Mouse (Mus musculus): ENCODE data around the gene Adamts9. TPM values are rescaled to one million over a fixed set of nuclear protein-coding genes. Genes with fewer than 3 reads are reported as not detected.

Adamts9 gene
- polyA plus RNA-seq, 1 experiment from 2014 or later: 22.8 TPM

GRCm38 (mm10) chr6:92904491-92904890 lies 38.8 kb downstream of the Adamts9 start:
- 0 out of 2 replicates have a peak, but pooled peaks cover 3% of the 10 kb centered on the region for H3K36me3 ChIP-seq (ENCODE audit: control insufficient read depth, insufficient read depth, low read length)
- no peak overlapping the region for H3K4me3 ChIP-seq (replicated peaks; ENCODE audit: low read length)
- WGBS: 29% methylated on average over 2 of the region's 2 CpGs
- H3K4me1 ChIP-seq (ENCODE audit: control insufficient read depth, insufficient read depth, low read length): 0 out of 2 replicates have a peak, but pooled peaks cover 5% of the 10 kb centered on the region
- no peak overlapping the region for H3K27ac ChIP-seq (ENCODE audit: low read length)
- no peak for ATAC-seq (ENCODE audit: insufficient read depth, low FRiP score)
- no peaks in the 10 kb centered on the region for H3K9me3 ChIP-seq (replicated peaks; ENCODE audit: control insufficient read depth, low read length)
- H3K9ac ChIP-seq (ENCODE audit: low read length): no peak overlapping the region
- H3K4me2 ChIP-seq (ENCODE audit: low read depth, low read length): no peak overlapping the region
- H3K27me3 ChIP-seq (ENCODE audit: control insufficient read depth, insufficient read depth, low read length): no peaks in the 10 kb centered on the region

- H3K27me3 ChIP-seq (ENCODE audit: control insufficient read depth, insufficient read depth, low read length): no peaks in the 10 kb centered on the region
- H3K9me3 ChIP-seq (replicated peaks; ENCODE audit: control insufficient read depth, low read length): no peaks in the 10 kb centered on the region
- 71% methylated on average over 1 of the region's 1 CpGs for WGBS
- peak; percentile 58; the same call in 1 of the 2 replicates for ATAC-seq (ENCODE audit: insufficient read depth, low FRiP score)
- no peak overlapping the region for H3K4me3 ChIP-seq (replicated peaks; ENCODE audit: low read length)
- H3K4me1 ChIP-seq (ENCODE audit: control insufficient read depth, insufficient read depth, low read length): 0 out of 2 replicates have a peak, but pooled peaks cover 5% of the 10 kb centered on the region
- no peak overlapping the region for H3K9ac ChIP-seq (ENCODE audit: low read length)
- H3K27ac ChIP-seq (ENCODE audit: low read length): no peak overlapping the region
- no peak overlapping the region for H3K4me2 ChIP-seq (ENCODE audit: low read depth, low read length)
- H3K36me3 ChIP-seq (ENCODE audit: control insufficient read depth, insufficient read depth, low read length): 0 out of 2 replicates have a peak, but pooled peaks cover 3% of the 10 kb centered on the region
These were observed 39.3 kb downstream of the Adamts9 start for GRCm38 (mm10) chr6:92904037-92904436.

GRCm38 (mm10) chr6:92891535-92891934 lies 51.8 kb downstream of the Adamts9 start:
- Histone ChIP-seq H3K9ac (ENCODE audit: low read length) (no peak overlapping the region), H3K4me3 (replicated peaks; ENCODE audit: low read length) (no peak overlapping the region), H3K9me3 (replicated peaks; ENCODE audit: control insufficient read depth, low read length) (no peaks in the 10 kb centered on the region), H3K4me1 (ENCODE audit: control insufficient read depth, insufficient read depth, low read length) (no peaks in the 10 kb centered on the region), H3K27ac (ENCODE audit: low read length) (no peak overlapping the region), H3K27me3 (ENCODE audit: control insufficient read depth, insufficient read depth, low read length) (no peaks in the 10 kb centered on the region), H3K36me3 (ENCODE audit: control insufficient read depth, insufficient read depth, low read length) (no peaks in the 10 kb centered on the region; the same call in 1 of the 2 replicates), H3K4me2 (ENCODE audit: low read depth, low read length) (no peak overlapping the region)
- 32% methylated on average over 1 of the region's 1 CpGs for WGBS
- ATAC-seq (ENCODE audit: insufficient read depth, low FRiP score): no peak

GRCm38 (mm10) chr6:92883131-92883900 lies 60.0 kb downstream of the Adamts9 start:
- H3K36me3 ChIP-seq (ENCODE audit: control insufficient read depth, insufficient read depth, low read length): peaks cover 9% of the 10 kb centered on the region; the same call in 1 of the 2 replicates
- no peaks in the 10 kb centered on the region for H3K4me1 ChIP-seq (ENCODE audit: control insufficient read depth, insufficient read depth, low read length)
- H3K9ac ChIP-seq (ENCODE audit: low read length): no peak overlapping the region
- no peaks in the 10 kb centered on the region for H3K27me3 ChIP-seq (ENCODE audit: control insufficient read depth, insufficient read depth, low read length)
- WGBS: 69% methylated on average over 9 of the region's 9 CpGs
- H3K4me3 ChIP-seq (replicated peaks; ENCODE audit: low read length): no peak overlapping the region
- no peak for ATAC-seq (ENCODE audit: insufficient read depth, low FRiP score)
- no peaks in the 10 kb centered on the region for H3K9me3 ChIP-seq (replicated peaks; ENCODE audit: control insufficient read depth, low read length)
- H3K4me2 ChIP-seq (ENCODE audit: low read depth, low read length): no peak overlapping the region
- H3K27ac ChIP-seq (ENCODE audit: low read length): no peak overlapping the region

- H3K4me3 ChIP-seq (replicated peaks; ENCODE audit: low read length): no peak overlapping the region
- peaks cover 11% of the 10 kb centered on the region; the same call in 1 of the 2 replicates for H3K36me3 ChIP-seq (ENCODE audit: control insufficient read depth, insufficient read depth, low read length)
- 75% methylated on average over 5 of the region's 5 CpGs for WGBS
- no peak overlapping the region for H3K9ac ChIP-seq (ENCODE audit: low read length)
- H3K27ac ChIP-seq (ENCODE audit: low read length): no peak overlapping the region
- H3K4me2 ChIP-seq (ENCODE audit: low read depth, low read length): no peak overlapping the region
- no peaks in the 10 kb centered on the region for H3K9me3 ChIP-seq (replicated peaks; ENCODE audit: control insufficient read depth, low read length)
- no peaks in the 10 kb centered on the region for H3K27me3 ChIP-seq (ENCODE audit: control insufficient read depth, insufficient read depth, low read length)
- no peaks in the 10 kb centered on the region for H3K4me1 ChIP-seq (ENCODE audit: control insufficient read depth, insufficient read depth, low read length)
- no peak for ATAC-seq (ENCODE audit: insufficient read depth, low FRiP score)
These were observed 60.8 kb downstream of the Adamts9 start for GRCm38 (mm10) chr6:92882446-92882845.

- WGBS: 81% methylated on average over 14 of the region's 14 CpGs
- peaks cover 8% of the 10 kb centered on the region; the same call in 1 of the 2 replicates for H3K36me3 ChIP-seq (ENCODE audit: control insufficient read depth, insufficient read depth, low read length)
- no peak overlapping the region for H3K27ac ChIP-seq (ENCODE audit: low read length)
- no peaks in the 10 kb centered on the region for H3K27me3 ChIP-seq (ENCODE audit: control insufficient read depth, insufficient read depth, low read length)
- ATAC-seq (ENCODE audit: insufficient read depth, low FRiP score): no peak
- H3K9me3 ChIP-seq (replicated peaks; ENCODE audit: control insufficient read depth, low read length): no peaks in the 10 kb centered on the region
- H3K4me3 ChIP-seq (replicated peaks; ENCODE audit: low read length): no peak overlapping the region
- no peaks in the 10 kb centered on the region for H3K4me1 ChIP-seq (ENCODE audit: control insufficient read depth, insufficient read depth, low read length)
- H3K4me2 ChIP-seq (ENCODE audit: low read depth, low read length): no peak overlapping the region
- H3K9ac ChIP-seq (ENCODE audit: low read length): no peak overlapping the region
These were observed 63.5 kb downstream of the Adamts9 start for GRCm38 (mm10) chr6:92879700-92880265.

GRCm38 (mm10) chr6:92878771-92879170 lies 64.5 kb downstream of the Adamts9 start:
- no peak overlapping the region for H3K4me2 ChIP-seq (ENCODE audit: low read depth, low read length)
- WGBS: 80% methylated on average over 5 of the region's 5 CpGs
- H3K4me1 ChIP-seq (ENCODE audit: control insufficient read depth, insufficient read depth, low read length): no peaks in the 10 kb centered on the region
- H3K36me3 ChIP-seq (ENCODE audit: control insufficient read depth, insufficient read depth, low read length): peaks cover 8% of the 10 kb centered on the region; the same call in 1 of the 2 replicates
- no peak for ATAC-seq (ENCODE audit: insufficient read depth, low FRiP score)
- H3K9ac ChIP-seq (ENCODE audit: low read length): no peak overlapping the region
- no peak overlapping the region for H3K27ac ChIP-seq (ENCODE audit: low read length)
- H3K4me3 ChIP-seq (replicated peaks; ENCODE audit: low read length): no peak overlapping the region
- no peaks in the 10 kb centered on the region for H3K27me3 ChIP-seq (ENCODE audit: control insufficient read depth, insufficient read depth, low read length)
- H3K9me3 ChIP-seq (replicated peaks; ENCODE audit: control insufficient read depth, low read length): no peaks in the 10 kb centered on the region

GRCm38 (mm10) chr6:92877236-92877635 lies 66.1 kb downstream of the Adamts9 start:
- Histone ChIP-seq H3K4me3 (replicated peaks; ENCODE audit: low read length) (no peak overlapping the region), H3K27me3 (ENCODE audit: control insufficient read depth, insufficient read depth, low read length) (no peaks in the 10 kb centered on the region), H3K4me2 (ENCODE audit: low read depth, low read length) (no peak overlapping the region), H3K36me3 (ENCODE audit: control insufficient read depth, insufficient read depth, low read length) (peaks cover 8% of the 10 kb centered on the region; the same call in 1 of the 2 replicates), H3K4me1 (ENCODE audit: control insufficient read depth, insufficient read depth, low read length) (no peaks in the 10 kb centered on the region), H3K27ac (ENCODE audit: low read length) (no peak overlapping the region), H3K9ac (ENCODE audit: low read length) (no peak overlapping the region), H3K9me3 (replicated peaks; ENCODE audit: control insufficient read depth, low read length) (no peaks in the 10 kb centered on the region)
- no peak for ATAC-seq (ENCODE audit: insufficient read depth, low FRiP score)
- 96% methylated on average over 4 of the region's 4 CpGs for WGBS

- no peaks in the 10 kb centered on the region for H3K4me1 ChIP-seq (ENCODE audit: control insufficient read depth, insufficient read depth, low read length)
- peaks cover 8% of the 10 kb centered on the region; the same call in 1 of the 2 replicates for H3K36me3 ChIP-seq (ENCODE audit: control insufficient read depth, insufficient read depth, low read length)
- H3K4me3 ChIP-seq (replicated peaks; ENCODE audit: low read length): no peak overlapping the region
- 65% methylated on average over 5 of the region's 5 CpGs for WGBS
- H3K4me2 ChIP-seq (ENCODE audit: low read depth, low read length): no peak overlapping the region
- H3K9me3 ChIP-seq (replicated peaks; ENCODE audit: control insufficient read depth, low read length): no peaks in the 10 kb centered on the region
- H3K9ac ChIP-seq (ENCODE audit: low read length): no peak overlapping the region
- H3K27me3 ChIP-seq (ENCODE audit: control insufficient read depth, insufficient read depth, low read length): no peaks in the 10 kb centered on the region
- ATAC-seq (ENCODE audit: insufficient read depth, low FRiP score): no peak
- H3K27ac ChIP-seq (ENCODE audit: low read length): no peak overlapping the region
These were observed 67.2 kb downstream of the Adamts9 start for GRCm38 (mm10) chr6:92876121-92876520.

All from stomach, embryonic 16.5 days (tissue).